Mouse (Mus musculus) left cerebral cortex, adult 8-10 months (tissue): ENCODE results near the gene Qrfpr. TPM values are rescaled to one million over a fixed set of nuclear protein-coding genes. Genes with fewer than 3 reads are reported as not detected.

Experiments used
- DNase-seq, 2 experiments: peaks; one replicate each; pipeline ENCODE4 v3.0.0; 2022; ENCODE audit warnings: low spot score in 2 of 2
- total RNA-seq, 4 experiments: library from RNA; stranded (reverse); gene quantifications; 2 replicates each; pipeline ENCODE4 v1.2.4; 2022

Gene Qrfpr
- total RNA-seq, 4 experiments from 2014 or later = 2.4 to 4.9 (median 4.0) TPM

DNA sequence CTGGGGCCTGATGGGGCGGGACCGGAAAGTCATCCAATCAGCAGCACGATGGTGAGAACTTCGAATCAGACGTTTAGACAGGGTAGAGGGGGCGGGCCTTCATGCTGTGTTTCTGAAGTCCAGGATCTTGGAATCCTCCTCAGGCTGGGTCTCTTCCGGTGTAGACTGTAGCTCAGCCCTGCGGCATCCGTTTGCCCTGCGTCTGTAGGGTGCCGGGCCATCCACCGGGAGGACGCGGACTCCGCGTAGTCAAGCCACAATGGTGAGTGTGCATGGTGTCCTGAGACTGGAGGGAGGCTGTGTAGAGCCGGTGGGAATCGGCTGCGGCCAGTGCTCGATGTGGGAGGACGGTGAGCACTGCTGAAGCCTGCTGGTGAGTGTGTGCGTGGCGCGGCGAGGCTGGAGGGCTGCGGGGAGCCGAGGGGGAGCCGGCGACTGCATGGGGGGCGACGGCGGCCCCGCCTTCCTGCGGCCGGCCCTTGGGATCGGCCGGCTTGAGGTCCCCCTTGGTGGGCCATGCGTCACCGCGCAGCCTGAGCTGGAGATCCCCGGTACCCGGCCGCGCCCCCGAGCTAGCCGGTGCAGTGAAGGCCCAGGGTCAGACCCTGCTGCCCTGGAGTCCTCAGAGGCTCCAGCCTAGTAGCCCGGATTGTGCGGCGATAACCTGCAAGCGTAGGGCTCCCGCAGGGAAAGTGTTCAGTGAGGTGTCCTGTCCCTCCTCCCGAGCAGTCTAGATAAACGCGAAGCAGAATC, 71.0 kb downstream of the Qrfpr start, which contains the start of gene D3Ertd254e:
TSS of gene D3Ertd254e (plus strand) at position 84 of the 753 bp plus-strand sequence.
- peak; percentile 83 to 96 for DNase-seq

DNA sequence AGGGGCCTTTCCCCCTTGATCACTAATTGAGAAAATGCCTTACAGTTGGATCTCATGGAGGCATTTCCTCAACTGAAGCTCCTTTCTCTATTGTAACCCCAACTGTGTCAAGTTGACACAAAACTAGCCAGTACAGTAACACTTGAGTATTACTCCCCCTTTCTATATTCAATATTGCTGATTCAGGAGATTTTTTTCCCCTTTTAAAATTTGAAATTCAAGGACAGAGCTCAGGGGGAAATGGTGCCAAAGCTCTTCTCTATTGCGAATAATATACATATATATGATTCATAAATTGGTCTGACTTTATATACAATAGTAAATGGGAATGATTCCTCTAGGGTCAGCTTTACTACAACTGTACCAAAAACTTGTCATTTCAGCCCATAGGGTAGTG, 71.6 kb downstream of the Qrfpr start:
- no peak for DNase-seq

DNA sequence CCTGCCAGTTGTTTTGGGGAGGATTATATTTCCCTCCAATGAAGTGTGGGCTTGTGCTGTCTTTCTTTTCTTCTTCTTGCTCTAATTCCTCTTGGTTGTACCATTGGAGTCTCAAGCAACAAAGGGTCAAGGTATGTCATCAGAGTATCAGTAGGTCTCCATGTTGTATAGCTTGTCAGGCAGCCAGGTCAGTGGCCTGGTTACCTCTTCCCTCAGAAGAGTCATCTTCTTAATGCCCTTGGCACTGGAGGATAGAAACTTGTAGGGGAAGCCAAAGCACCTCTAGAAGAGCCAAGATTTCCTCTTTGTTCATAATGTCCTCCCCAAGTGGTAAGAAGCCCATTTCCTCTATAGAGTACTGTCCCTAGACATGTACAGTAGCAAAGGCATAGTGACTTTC, 83.1 kb downstream of the Qrfpr start:
- DNase-seq = no peak

DNA sequence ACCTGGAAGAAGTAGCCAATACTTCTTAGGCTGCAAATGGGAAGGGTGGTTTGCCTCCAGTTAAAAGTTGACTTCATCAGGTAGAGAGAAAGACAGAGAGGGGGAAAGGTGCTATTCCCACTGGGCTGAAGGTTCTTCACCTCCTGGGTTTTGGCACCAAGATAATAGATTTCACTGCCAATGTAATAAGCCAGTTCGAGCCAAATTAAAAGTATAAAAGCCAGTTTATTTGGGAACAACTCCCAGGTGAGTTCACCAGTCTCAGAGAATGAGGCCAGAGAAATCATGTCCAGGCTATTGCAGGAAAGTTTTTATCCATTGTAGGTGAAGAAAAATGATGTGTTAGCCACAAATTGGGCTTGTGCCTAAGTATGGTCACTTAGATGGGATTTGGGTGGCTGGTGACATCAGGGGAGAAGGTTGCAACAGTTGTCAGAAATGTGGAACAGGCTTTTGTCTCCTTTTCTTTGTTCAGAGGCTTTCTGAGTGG, 83.9 kb downstream of the Qrfpr start:
- DNase-seq = no peak

DNA sequence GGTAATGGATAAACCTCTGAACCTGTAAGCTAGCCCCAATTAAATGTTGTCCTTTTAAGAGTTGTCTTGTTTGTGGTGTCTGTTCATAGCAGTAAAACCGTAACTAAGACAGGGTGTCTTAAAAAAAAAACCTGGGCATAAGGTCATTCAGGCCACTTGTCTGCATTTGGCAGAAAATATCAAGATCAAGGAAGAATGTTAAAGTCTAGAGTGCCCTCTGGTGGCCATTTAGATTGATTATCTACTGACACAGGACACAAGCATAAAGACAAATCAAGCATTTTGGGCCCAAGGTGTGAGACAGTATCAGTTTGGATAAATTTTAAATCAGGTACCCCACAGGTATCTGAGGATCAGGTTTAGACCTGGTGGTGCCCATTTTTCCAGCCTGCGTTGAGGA, 84.6 kb downstream of the Qrfpr start:
- no peak for DNase-seq

DNA sequence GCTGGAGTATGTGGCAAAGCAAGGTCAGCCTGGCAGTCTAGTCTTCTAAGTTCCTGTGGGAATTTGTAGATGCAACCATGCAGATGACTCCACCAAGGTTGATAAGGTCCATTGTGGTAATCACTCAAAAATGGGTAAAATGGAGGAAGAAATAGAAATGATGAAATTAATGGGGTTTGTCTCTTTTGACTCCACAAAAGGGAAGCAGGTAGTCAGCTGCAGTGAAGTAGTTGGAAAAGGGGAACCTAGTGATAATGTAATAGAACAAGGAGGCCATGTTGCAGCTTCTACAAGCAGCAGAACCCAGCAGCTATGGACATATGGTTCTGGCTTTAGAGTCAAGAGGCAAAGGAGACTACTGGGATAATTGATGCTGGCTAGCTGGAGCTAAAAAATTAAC, 86.0 kb downstream of the Qrfpr start:
- DNase-seq = no peak

Other genes starting within 250 kb of the Qrfpr start
- gene Mccc1, start 221.6 kb downstream of the Qrfpr start, total RNA-seq = 10 to 100 TPM; 32.5 to 46.1 (median 34.5) TPM
- gene Ccdc144b, start 168.8 kb downstream of the Qrfpr start, total RNA-seq = not detected
- gene Acad9, start 156.3 kb downstream of the Qrfpr start, total RNA-seq = 10 to 100 TPM; 36.8 to 47.2 (median 44.1) TPM
- gene D3Ertd254e, start 71.3 kb downstream of the Qrfpr start, total RNA-seq = 10 to 100 TPM; 17.1 to 22.3 (median 19.1) TPM